Mouse (Mus musculus) heart, adult 2 months (tissue): ENCODE measurements at regions not wholly inside any gene's neighbourhood (a gene's known extent, or its start where the extent isn't known, plus 50 kb on each side); places are given as distances from the start of the nearest gene placed in this dataset.

ENCODE experiments used
- DNase-seq, 2 experiments: peaks; one replicate each; pipeline ENCODE4 v3.0.0; 2021
- H3K27ac ChIP-seq: fragments of 200-600 bp; 2 replicates; pipeline ENCODE4 v1.8.1; 2022
- H3K27me3 ChIP-seq: fragments of 200-500 bp; 2 replicates; pipeline ENCODE4 v1.6.1; 2012; ENCODE audit warnings: mild to moderate bottlenecking, low read length, inconsistent platforms, mixed read lengths; ENCODE audit not compliant: control insufficient read depth, insufficient read depth
- H3K36me3 ChIP-seq: fragments of 200-500 bp; 2 replicates; pipeline ENCODE4 v1.6.1; 2012; ENCODE audit warnings: low read length, inconsistent platforms; ENCODE audit not compliant: control insufficient read depth, insufficient read depth
- H3K4me1 ChIP-seq: fragments of 200-500 bp; 2 replicates; pipeline ENCODE4 v1.6.1; 2011; ENCODE audit warnings: low read length; ENCODE audit not compliant: control insufficient read depth, insufficient read depth
- H3K4me3 ChIP-seq: fragments of 200-600 bp; 2 replicates; pipeline ENCODE4 v1.8.1; 2022
- H3K79me2 ChIP-seq: fragments of 200-500 bp; replicated peaks from 2 replicates; pipeline ENCODE4 v1.6.1; 2012; ENCODE audit warnings: mild to moderate bottlenecking, inconsistent platforms, low read length, moderate library complexity, mixed read lengths; ENCODE audit not compliant: control insufficient read depth, insufficient read depth
- H3K9ac ChIP-seq: fragments of 200-500 bp; 2 replicates; pipeline ENCODE4 v1.6.1; 2012; ENCODE audit warnings: low read depth, mild to moderate bottlenecking, control low read depth, inconsistent platforms, low read length, mixed read lengths
- CTCF ChIP-seq: fragments of 200-600 bp; IDR thresholded peaks from 2 replicates; pipeline ENCODE4 v1.8.1; 2022; ENCODE audit warnings: antibody characterized with exemption, mild to moderate bottlenecking, moderate library complexity
- EP300 ChIP-seq: fragments of 200-500 bp; IDR thresholded peaks from 2 replicates; pipeline ENCODE4 v1.6.1; 2011; ENCODE audit warnings: low read depth, low read length, control low read depth; ENCODE audit not compliant: insufficient read depth
- POLR2A ChIP-seq: fragments of 200-500 bp; IDR thresholded peaks from 2 replicates; pipeline ENCODE4 v1.6.1; 2011; ENCODE audit warnings: mild to moderate bottlenecking, low read depth, low read length, control low read depth; ENCODE audit not compliant: insufficient read depth
- WGBS: fragments of 180-500 bp; shearing (Covaris S2); methylation state at CpG from one replicate; pipeline ENCODE4 v1.1.7; 2018; 5-methylcytosine and 5-hydroxymethylcytosine counted together
- intact Hi-C: fragments of 180-260 bp; cut with DNase I; formaldehyde crosslinking; loops from one replicate; pipeline ENCODE4 v1.15.1; 2025

DNA sequence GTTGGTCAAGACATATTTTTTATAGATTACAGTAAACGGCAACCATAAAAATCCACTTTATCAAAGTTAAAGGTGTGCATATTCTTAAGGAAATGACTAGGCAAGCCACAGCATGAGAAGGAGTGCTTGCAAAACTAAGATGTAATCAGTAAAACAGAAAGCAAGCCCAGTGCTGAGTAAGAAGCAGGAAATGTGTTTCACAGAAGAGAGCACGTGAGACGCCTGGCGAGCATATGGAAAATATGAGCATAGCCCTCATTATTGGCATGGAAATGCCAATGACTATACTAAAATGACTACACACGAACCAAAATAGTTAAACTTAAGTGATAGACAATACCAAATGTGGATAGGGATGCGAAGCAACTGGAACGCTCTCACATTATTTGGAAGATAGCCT is 123.2 kb upstream of the Max start:
- no peaks in the 10 kb centered on the region for H3K79me2 ChIP-seq
- H3K36me3 ChIP-seq: no peaks in the 10 kb centered on the region
- no peak overlapping the region for H3K4me3 ChIP-seq
- H3K27me3 ChIP-seq: no peaks in the 10 kb centered on the region
- TF ChIP-seq EP300: no peak
- no peak for TF ChIP-seq POLR2A
- no peak for TF ChIP-seq CTCF
- intact Hi-C loops: no loop called here
- H3K4me1 ChIP-seq: no peaks in the 10 kb centered on the region
- no peak overlapping the region for H3K27ac ChIP-seq
- WGBS: 51% methylated on average over 7 of the region's 7 CpGs
- no peak for DNase-seq
- H3K9ac ChIP-seq: no peak overlapping the region

DNA sequence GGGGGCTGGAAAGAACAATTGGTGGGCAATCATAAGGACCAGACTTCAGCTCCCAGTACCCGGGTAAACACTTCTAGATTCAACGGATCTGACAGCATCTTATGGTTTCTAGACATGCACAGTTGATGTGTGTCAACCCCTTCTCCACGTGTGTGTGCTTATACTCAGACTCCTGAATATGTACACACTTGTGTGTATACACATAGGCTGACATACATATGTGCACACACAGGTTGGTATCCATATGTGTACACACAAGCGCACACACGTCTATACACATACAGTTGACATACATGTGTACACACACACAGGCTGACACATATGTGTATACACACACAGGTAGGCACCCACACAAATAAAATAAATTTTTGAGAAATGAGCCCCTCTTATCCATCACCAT is 122.7 kb upstream of the Max start:
- intact Hi-C loops: no loop called here

DNA sequence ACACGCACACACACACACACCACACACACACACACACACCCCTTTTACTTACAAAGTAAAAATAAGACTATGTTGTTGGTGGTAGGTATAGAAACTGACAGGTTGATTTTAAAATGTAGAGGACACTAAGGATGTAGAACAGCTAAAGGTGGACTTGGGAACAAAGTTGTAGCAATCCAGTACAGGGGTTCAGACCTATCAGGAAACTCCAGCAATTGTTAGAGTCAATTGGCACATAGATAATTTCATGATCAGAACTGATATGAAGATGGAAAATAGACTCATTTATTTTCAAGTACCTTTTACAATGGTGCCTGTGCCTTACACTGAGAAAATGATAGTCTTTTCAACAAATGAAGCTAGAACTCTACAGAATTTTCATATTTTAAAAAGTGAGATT is 122.3 kb upstream of the Max start:
- 80% methylated on average over 1 of the region's 1 CpGs for WGBS
- DNase-seq: no peak

More for the DNA sequence above, 122.7 kb upstream of the Max start:
- WGBS: 92% methylated on average over 5 of the region's 5 CpGs
- H3K4me1 ChIP-seq: no peaks in the 10 kb centered on the region
- TF ChIP-seq EP300 (no peak), POLR2A (no peak), CTCF (no peak)
- H3K79me2 ChIP-seq: no peaks in the 10 kb centered on the region
- H3K4me3 ChIP-seq: no peak overlapping the region
- H3K27me3 ChIP-seq: no peaks in the 10 kb centered on the region
- no peak for DNase-seq
- no peaks in the 10 kb centered on the region for H3K36me3 ChIP-seq
- no peak overlapping the region for H3K27ac ChIP-seq
- no peak overlapping the region for H3K9ac ChIP-seq

DNA sequence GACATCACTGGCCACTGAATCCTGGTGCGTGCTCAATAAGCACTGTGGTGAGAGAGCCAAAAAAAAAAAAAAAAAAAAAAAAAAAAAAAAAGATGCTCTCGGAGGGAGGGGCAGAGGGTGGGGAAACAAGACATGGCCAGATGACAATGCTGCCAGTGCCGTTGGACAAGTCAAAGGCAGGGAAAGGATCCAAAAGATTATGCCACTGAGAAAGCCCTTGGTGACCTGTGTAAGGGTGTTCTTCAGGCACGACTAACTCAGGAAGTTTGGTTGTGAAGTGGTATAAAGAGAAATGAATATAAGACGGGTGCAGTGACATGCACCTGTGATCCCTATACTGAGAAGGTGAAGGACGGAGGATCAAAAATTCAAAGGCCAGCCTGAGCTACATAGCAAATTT is 121.8 kb upstream of the Max start:
- Histone ChIP-seq H3K4me3 (no peak overlapping the region), H3K4me1 (no peaks in the 10 kb centered on the region)

More for the DNA sequence above, 122.3 kb upstream of the Max start:
- Histone ChIP-seq H3K4me3 (no peak overlapping the region), H3K27ac (no peak overlapping the region), H3K79me2 (no peaks in the 10 kb centered on the region), H3K36me3 (no peaks in the 10 kb centered on the region), H3K4me1 (no peaks in the 10 kb centered on the region), H3K27me3 (no peaks in the 10 kb centered on the region), H3K9ac (no peak overlapping the region)
- no peak for TF ChIP-seq POLR2A
- no peak for TF ChIP-seq CTCF
- TF ChIP-seq EP300: no peak
- intact Hi-C loops: no loop called here

DNA sequence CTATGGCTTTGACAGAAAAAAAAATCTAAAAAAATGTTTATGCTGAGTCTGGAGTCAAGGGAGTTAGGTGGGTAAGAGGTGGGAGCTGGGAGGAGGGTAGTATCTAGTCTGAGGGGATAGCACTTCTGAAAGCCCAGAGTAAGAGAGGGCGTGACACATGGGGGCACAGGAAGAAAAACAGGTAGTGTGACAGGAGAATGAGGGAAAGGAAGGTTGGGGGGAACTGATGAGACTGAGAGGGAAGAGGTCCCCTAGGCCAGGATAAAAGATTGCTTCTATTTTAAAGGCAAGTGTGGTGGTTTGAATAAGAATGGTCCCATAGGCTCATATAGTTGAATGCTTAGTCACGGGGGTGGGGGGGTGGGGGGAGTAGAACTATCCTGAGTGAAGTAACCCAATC is 119.8 kb upstream of the Max start:
- Histone ChIP-seq H3K27me3 (no peaks in the 10 kb centered on the region), H3K4me1 (no peaks in the 10 kb centered on the region), H3K79me2 (no peaks in the 10 kb centered on the region), H3K27ac (no peak overlapping the region), H3K36me3 (no peaks in the 10 kb centered on the region), H3K4me3 (no peak overlapping the region), H3K9ac (no peak overlapping the region)
- no peak for TF ChIP-seq EP300
- TF ChIP-seq POLR2A: no peak
- no peak for TF ChIP-seq CTCF
- no peak for DNase-seq
- WGBS: 100% methylated on average over 2 of the region's 2 CpGs
- intact Hi-C loops: no loop called here

More for the DNA sequence above, 121.8 kb upstream of the Max start:
- 76% methylated on average over 6 of the region's 6 CpGs for WGBS
- TF ChIP-seq POLR2A (no peak), EP300 (no peak), CTCF (no peak)
- H3K79me2 ChIP-seq: no peaks in the 10 kb centered on the region
- H3K27me3 ChIP-seq: no peaks in the 10 kb centered on the region
- H3K36me3 ChIP-seq: no peaks in the 10 kb centered on the region
- no peak overlapping the region for H3K9ac ChIP-seq
- intact Hi-C loops: no loop called here
- DNase-seq: no peak
- no peak overlapping the region for H3K27ac ChIP-seq

DNA sequence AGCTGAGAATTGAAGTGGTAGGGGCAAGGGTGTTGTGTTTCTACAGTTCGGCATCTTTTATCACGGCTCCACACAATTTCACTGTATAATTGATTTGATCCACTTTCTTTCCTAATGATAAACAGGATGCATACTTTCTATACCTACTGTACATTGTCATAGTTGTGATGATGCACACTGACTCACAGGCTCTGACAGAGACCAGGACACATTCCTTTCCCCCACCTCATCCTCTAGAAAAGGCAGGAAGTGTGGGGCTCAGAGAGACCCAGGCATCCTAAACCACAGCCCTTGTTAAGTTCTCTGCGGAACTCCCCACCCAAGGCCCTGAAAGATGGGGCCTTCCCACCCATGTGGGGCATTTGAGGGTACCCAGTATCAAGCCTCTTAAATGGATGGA is 117.5 kb upstream of the Max start:
- Histone ChIP-seq H3K79me2 (no peaks in the 10 kb centered on the region), H3K4me1 (no peaks in the 10 kb centered on the region), H3K27me3 (no peaks in the 10 kb centered on the region), H3K36me3 (no peaks in the 10 kb centered on the region), H3K27ac (no peak overlapping the region), H3K4me3 (no peak overlapping the region), H3K9ac (no peak overlapping the region)
- WGBS: 78% methylated on average over 3 of the region's 3 CpGs
- no peak for DNase-seq
- TF ChIP-seq CTCF (no peak), EP300 (no peak)
- intact Hi-C loops: no loop called here

DNA sequence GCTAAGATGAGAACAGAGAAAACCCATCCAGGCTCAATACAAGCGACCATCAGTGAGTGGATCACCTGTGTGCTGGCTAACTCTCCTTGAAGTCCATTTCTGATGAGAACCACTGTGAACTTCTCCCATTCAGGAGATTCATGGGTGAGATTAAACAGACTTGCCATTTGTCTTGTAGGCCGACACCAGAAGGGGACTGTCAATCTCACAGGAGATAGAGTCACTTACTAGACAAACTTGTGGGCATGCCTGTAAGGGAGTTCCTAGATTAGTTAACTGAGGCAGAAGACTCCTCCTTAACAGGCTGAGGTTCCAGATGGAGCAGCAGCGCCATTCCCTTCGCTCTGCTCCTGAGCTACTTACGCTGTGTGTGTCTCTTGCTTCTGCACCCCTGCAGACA is 114.7 kb upstream of the Max start:
- TF ChIP-seq EP300 (no peak), POLR2A (no peak), CTCF (no peak)
- no peak overlapping the region for H3K27ac ChIP-seq
- H3K27me3 ChIP-seq: no peaks in the 10 kb centered on the region
- no peaks in the 10 kb centered on the region for H3K4me1 ChIP-seq
- 90% methylated on average over 5 of the region's 5 CpGs for WGBS
- intact Hi-C loops: no loop called here
- H3K9ac ChIP-seq: no peak overlapping the region
- no peaks in the 10 kb centered on the region for H3K79me2 ChIP-seq
- H3K36me3 ChIP-seq: no peaks in the 10 kb centered on the region
- H3K4me3 ChIP-seq: no peak overlapping the region
- no peak for DNase-seq
